Mouse (Mus musculus) bone marrow macrophage, adult 2 months (primary cell): Measurements from ENCODE around the gene Il6ra.

Source experiments
- CTCF ChIP-seq: IDR thresholded peaks from 2 replicates; pipeline ENCODE4 v1.5.1; 2012; ENCODE audit warnings: low read depth, mild to moderate bottlenecking, low read length, moderate library complexity
- POLR2A ChIP-seq: IDR thresholded peaks from 2 replicates; pipeline ENCODE4 v1.6.1; 2012; ENCODE audit warnings: mild to moderate bottlenecking, low read depth, low read length, borderline replicate concordance

GRCm38 (mm10) chr3:89872209-89872608 is 40.8 kb downstream of the Il6ra start:
- no peak for TF ChIP-seq POLR2A
- TF ChIP-seq CTCF, result no peak
